Mouse (Mus musculus): ENCODE results near the gene Cdc42se2. TPM values are rescaled to one million over a fixed set of nuclear protein-coding genes. Genes with fewer than 3 reads are reported as not detected.

The Cdc42se2 gene
- total and polyA plus RNA-seq, 3 experiments, result 97.4 to 227 (median 99.1) TPM

- Histone ChIP-seq H3K4me2 (ENCODE audit: insufficient read depth, low read depth, poor library complexity, severe bottlenecking) (no peak overlapping the region), H3K27me3 (replicated peaks) (no peaks in the 10 kb centered on the region), H3K4me3 (replicated peaks in 1 of 3; ENCODE audit: low read depth in 2 of 3, low read length in 2 of 3, poor library complexity in 1 of 3) (no peak overlapping the region), H3K9me3 (replicated peaks; ENCODE audit: low read length) (no peaks in the 10 kb centered on the region), H3K79me2 (replicated peaks; ENCODE audit: control insufficient read depth, extremely low read depth, insufficient read depth, poor library complexity, severe bottlenecking) (no peaks in the 10 kb centered on the region), H3K36me3 (replicated peaks in 1 of 2; ENCODE audit: control insufficient read depth in 1 of 2, insufficient read depth in 1 of 2, low read length in 1 of 2) (peaks cover 33 to 80% of the 10 kb centered on the region in 2 experiments), H3K9ac (ENCODE audit: insufficient read depth, low read depth) (no peak overlapping the region), H3K27ac (ENCODE audit: insufficient read depth, low read depth) (no peak overlapping the region), H3K4me1 (ENCODE audit: control insufficient read depth in 1 of 2, insufficient read depth in 2 of 2) (no peaks in the 10 kb centered on the region)
- in situ Hi-C loops (cut with MboI; ENCODE audit: low pct_ligation_motif_present, low pct_unique_long_range_greater_than_20kb, low sequenced_read_pairs) (loop anchor here (25.0 kb wide), 1 partner anchor 361 kb away; the partner anchor contains the start of gene Acsl6), dilution Hi-C loops (cut with MboI; ENCODE audit: extremely low pct_ligation_motif_present, extremely low pct_unique_long_range_greater_than_20kb, low sequenced_read_pairs) (no loop called here)
- TF ChIP-seq CTCF (conservative IDR thresholded peaks at IDR 0.05 in 1 of 2, IDR thresholded peaks at IDR 0.05 in 1 of 2; ENCODE audit: low read depth in 2 of 2, low read length in 2 of 2) (no peak), POLR2A (IDR thresholded peaks at IDR 0.05; ENCODE audit: low read depth, low read length) (no peak), MXI1 (IDR thresholded peaks at IDR 0.05; ENCODE audit: low read depth, low read length) (no peak), USF1 (IDR thresholded peaks at IDR 0.05; ENCODE audit: low read depth, low read length) (no peak), IRF4 (IDR thresholded peaks at IDR 0.05; ENCODE audit: low read depth, low read length) (no peak), MAFK (IDR thresholded peaks at IDR 0.05; ENCODE audit: insufficient replicate concordance, low read length) (no peak), MEF2A (IDR thresholded peaks at IDR 0.05; ENCODE audit: borderline replicate concordance, low read depth, low read length) (no peak), EP300 (IDR thresholded peaks at IDR 0.05; ENCODE audit: low read length) (no peak), HCFC1 (IDR thresholded peaks at IDR 0.05; ENCODE audit: low read depth, low read length) (no peak)
- DNase-seq (ENCODE audit: extremely low read depth), result no peak
Observed at GRCm38 (mm10) chr11:54673575-54674298, 113.7 kb downstream of the Cdc42se2 start.

Other genes with a start within 250 kb of the Cdc42se2 start
- gene Lyrm7, start 73.2 kb upstream of the Cdc42se2 start, total RNA-seq (2012; rRNA removed), result 18.2 and 23.1 TPM in 2 replicates
- 15.5 and 18.6 TPM in 2 replicates for gene Lyrm7, start 73.2 kb upstream of the Cdc42se2 start, total RNA-seq (2014; rRNA removed)
- 55.8 and 64.4 TPM in 2 replicates for gene Lyrm7, start 73.2 kb upstream of the Cdc42se2 start, polyA plus RNA-seq (2012; ENCODE audit: insufficient read length, low read depth)
- 1,034 and 1,097 TPM in 2 replicates for gene Hint1, start 78.7 kb upstream of the Cdc42se2 start, total RNA-seq (2012; rRNA removed)
- 1,162 and 1,228 TPM in 2 replicates for gene Hint1, start 78.7 kb upstream of the Cdc42se2 start, total RNA-seq (2014; rRNA removed)
- gene Hint1, start 78.7 kb upstream of the Cdc42se2 start, polyA plus RNA-seq (2012; ENCODE audit: insufficient read length, low read depth), result 854 and 997 TPM in 2 replicates
- 0.25 TPM in 1 of 2 replicates, not detected in the other for gene Gpx3, start 114.8 kb upstream of the Cdc42se2 start, total RNA-seq (2012; rRNA removed)
- not detected in 2 replicates for gene Gpx3, start 114.8 kb upstream of the Cdc42se2 start, total RNA-seq (2014; rRNA removed)
- 0.63 and 0.90 TPM in 2 replicates for gene Gpx3, start 114.8 kb upstream of the Cdc42se2 start, polyA plus RNA-seq (2012; ENCODE audit: insufficient read length, low read depth)
- 67.8 and 76.2 TPM in 2 replicates for gene Tnip1, start 175.2 kb upstream of the Cdc42se2 start, total RNA-seq (2012; rRNA removed)
- 34.9 and 36.1 TPM in 2 replicates for gene Tnip1, start 175.2 kb upstream of the Cdc42se2 start, total RNA-seq (2014; rRNA removed)
- 134 and 137 TPM in 2 replicates for gene Tnip1, start 175.2 kb upstream of the Cdc42se2 start, polyA plus RNA-seq (2012; ENCODE audit: insufficient read length, low read depth)
- gene Anxa6, start 245.8 kb upstream of the Cdc42se2 start, total RNA-seq (2012; rRNA removed), result 163 and 168 TPM in 2 replicates
- 115 and 125 TPM in 2 replicates for gene Anxa6, start 245.8 kb upstream of the Cdc42se2 start, total RNA-seq (2014; rRNA removed)
- gene Anxa6, start 245.8 kb upstream of the Cdc42se2 start, polyA plus RNA-seq (2012; ENCODE audit: insufficient read length, low read depth), result 162 and 163 TPM in 2 replicates